Mouse (Mus musculus) layer of hippocampus, adult 9-10 months (tissue): ENCODE results near the gene Msantd3.

Experiments
- DNase-seq: peaks from one replicate; pipeline ENCODE4 v3.0.0; 2022; ENCODE audit warnings: low spot score

Msantd3 gene

DNA sequence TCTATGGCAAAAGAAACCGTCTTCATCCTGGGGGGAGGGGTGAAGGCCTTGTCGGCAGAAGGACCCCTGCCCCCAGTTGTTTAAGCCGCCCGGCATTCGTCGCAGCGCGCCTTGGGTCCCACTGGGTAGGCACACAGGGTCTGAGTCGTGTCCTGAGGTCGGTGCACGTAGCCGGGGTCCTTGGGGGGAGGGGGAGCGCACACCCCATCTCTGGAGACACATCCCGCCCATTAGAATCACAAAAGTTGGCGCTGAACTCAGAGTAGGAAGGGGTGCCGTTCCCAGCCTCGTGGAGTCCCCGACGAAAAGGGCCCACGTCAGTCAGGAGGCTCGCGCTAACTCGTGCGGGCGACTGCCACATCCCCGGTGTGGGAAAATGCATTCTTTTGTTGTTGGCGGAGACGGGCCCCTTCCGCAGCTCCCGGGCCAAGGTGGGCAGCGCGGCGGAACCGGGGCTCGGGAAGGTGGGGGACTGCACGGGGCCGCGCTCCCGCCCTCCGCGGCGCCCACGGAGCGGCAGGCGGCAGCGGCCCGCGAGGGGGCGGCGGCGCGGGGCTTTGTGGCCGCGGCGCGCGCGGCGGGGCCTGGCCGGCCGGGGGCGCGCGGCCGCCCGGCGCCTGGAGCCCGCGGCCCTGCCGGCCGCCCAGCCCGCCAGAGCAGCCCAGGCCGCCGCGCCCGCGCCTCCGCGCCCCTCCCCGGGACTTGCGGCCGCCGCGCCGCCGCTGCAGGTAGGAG lies at the start of gene Msantd3:
Gene Msantd3 (plus strand): TSS at position 95 of the 735 bp plus-strand sequence.
- DNase-seq, result no peak

DNA sequence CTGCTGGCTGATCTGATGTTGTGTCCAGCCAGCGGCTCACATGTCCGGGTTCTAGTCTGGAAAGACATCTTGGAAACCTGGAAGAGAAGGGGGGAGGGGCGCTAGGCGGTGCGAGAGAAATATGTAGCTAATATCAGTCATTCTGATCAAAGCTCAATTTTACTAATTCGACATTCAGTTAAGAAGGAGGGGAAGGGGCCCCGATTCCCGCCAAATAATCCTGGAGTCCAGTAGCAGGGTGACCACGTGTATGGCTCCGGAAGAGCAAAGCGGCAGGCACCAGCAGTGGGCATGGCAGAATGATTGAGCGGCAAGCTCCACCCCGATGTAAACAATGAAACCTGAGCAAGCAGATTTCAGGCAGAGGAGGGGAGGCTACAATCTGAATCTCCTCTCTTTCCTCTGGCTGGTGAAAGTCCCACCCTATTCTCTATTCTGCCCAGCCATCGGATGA lies 48.4 kb upstream of the Msantd3 start:
- DNase-seq, result no peak

DNA sequence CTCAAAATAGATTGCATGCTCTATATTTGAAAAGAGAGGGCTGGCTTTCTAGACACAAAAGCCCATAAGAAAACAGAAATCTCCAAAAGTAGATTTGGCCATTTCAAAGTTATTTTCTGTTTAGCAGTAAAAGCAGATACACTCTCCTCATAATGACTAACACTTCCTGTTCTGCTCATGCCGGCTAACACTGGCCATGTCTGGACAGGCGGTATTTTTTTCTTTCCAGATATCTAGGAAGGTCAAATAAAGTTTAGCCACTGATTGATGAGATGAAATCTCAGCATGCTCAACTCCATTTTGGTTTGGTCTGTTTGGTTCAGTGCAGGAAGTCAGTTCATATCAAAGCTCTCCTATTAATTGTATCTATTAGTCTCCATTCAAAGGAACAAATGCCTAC lies 47.2 kb upstream of the Msantd3 start:
- no peak for DNase-seq

DNA sequence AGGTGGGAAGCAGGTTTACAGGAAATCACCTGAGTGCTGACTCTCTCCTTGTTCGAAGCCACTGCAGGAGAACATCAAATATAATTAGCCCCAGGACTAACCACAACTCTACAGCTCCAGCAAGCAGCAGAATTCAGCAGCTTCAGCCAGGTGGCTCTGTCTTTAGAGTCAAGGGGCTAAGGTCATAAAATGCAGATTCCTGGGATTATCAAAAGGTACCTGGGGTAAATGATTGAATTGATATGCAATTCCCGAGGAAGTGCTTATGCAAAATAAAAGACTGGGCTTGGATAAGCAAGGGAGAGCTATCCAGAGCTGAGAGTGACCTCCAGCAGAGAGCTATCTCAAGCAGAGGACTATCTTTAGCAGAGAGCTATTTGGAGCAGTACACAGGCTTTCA lies 28.9 kb upstream of the Msantd3 start:
- no peak for DNase-seq

DNA sequence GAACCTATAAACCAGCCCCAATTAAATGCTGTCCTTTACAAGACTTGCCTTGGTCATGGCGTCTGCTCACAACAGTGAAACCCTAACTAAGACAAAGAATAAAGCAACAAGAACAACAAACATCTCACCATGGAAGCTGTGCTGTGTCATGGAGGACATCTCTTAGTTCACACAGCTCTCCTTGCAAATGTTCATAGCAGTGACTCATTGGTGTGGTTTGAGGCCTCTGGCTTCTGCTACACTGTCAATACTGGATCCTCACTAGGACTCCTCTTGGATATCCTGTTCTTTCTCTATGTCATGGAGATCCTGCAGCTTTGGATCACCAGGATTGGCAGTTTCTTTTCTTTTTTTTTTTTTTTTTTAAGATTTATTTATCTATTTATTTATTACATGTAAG lies 10.2 kb upstream of the Msantd3 start:
- no peak for DNase-seq

DNA sequence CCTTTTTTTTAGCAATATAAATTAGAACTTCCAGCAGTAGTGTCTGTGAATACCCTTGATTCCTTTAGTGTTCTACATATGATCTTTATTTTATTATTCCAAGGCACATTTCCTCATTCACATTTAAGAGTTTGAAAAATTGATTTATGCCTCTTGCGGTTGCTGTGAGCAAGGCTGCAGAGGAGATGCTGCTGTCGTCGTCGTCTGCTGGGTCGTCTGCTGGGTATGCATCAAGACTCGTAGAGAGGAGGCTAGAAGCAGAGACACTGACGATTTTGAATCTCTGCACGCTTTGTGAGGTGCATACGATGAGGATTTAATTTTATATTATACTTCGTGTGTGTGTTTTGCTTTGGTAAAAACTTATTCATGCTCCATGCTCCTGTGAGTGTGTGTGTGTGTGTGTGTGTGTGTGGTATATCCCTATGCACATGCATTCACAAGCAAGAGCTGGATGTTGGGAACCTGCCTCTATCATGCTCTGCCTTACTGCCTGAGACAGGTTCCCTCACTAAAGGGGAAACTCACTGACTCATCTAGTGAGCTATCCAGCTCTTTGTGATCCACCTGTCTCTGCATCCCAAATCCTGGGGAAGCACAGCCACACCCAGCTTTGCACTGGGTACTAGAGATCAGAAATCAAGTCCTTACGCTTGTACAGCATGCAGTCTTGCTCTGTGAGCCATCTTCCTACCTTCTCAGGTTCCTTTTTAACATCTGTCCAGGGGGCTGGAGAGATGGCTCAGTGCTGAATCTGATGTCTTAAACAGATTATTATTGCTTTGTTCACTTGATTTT lies 7.7 kb upstream of the Msantd3 start:
- no peak for DNase-seq

DNA sequence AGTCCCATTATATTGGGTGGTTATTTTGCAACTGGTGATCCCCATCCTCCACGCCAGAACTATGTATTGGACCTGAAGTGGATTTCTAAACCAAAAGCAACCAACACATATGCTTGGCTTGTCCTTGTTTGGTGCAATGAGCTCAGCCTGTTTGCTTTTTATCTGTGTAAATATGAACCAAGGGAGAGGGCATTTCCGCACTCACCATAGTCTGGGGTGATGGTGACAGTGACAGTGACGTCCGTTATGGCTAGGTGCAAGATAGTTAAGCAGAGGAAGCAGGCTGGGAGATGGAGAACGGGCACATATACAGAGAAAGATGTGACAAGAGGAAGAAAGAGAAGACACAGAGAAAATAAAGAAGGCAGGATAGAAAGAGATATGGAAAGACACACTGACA lies 3.5 kb upstream of the Msantd3 start:
- no peak for DNase-seq

DNA sequence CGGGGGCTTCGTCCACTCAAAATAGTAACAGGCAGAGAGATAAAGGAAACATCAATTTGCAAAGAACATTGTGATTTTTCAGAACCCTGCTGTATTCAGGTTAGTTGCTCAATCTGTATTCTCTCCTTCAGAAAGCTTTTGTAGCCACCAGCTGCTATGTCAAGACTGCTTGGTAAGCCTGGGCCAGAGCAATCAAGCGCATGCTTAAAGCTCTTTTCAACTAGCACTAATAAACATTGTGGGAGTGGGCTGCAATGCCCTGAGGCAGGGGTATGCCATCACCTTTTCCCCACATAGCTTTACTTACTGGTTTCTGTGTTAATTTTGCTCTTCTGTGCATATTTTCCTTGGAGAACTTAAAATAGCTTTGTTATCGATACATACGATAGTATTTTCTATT lies 2.7 kb upstream of the Msantd3 start:
- DNase-seq, result no peak

DNA sequence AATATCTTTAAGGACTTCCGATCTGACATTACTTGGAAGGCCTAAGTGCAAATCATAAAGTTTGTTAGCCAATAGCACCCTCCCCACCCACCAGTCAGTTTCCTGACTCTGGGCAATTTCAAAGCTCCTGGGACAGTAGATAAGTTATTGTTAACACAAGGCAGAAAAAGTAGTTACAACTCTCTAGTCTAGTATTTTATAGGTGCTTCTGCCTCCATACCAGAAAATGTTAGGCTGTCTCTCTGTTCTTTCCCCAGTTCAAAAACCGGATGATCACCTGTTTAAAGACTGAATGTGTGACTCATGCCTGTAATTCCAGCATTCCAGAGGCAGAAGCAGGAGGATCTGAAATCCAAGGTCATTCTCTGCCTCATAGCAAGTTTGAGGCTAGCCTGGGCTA lies 1.2 kb upstream of the Msantd3 start:
- no peak for DNase-seq

DNA sequence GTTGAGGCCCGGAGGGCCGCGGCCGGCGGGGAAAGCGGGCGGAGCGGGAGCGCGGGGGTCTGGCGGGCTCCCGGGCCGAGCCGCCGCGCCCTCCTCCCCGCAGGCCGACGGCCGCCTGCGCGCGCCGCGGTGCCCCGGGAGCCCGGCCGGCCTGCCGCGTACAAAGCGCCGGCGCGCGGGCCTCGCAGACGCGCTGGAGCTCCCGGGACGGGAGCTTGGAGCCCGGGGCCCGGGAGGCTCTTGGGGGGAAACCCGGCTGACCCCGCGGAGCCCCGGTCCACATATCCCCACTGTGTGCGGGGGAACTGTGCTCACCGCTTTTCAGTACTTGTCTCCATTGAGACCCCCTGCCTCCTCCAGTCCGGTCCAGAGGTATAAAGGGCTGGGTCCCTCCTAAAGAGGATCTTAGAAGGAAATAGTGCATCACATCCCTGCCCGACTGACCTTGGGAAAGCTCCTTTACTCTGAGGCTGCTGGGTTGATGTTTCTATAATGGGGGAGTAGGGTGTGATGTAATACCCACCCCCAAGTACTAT lies 909 bp downstream of the Msantd3 start:
- DNase-seq, result no peak

DNA sequence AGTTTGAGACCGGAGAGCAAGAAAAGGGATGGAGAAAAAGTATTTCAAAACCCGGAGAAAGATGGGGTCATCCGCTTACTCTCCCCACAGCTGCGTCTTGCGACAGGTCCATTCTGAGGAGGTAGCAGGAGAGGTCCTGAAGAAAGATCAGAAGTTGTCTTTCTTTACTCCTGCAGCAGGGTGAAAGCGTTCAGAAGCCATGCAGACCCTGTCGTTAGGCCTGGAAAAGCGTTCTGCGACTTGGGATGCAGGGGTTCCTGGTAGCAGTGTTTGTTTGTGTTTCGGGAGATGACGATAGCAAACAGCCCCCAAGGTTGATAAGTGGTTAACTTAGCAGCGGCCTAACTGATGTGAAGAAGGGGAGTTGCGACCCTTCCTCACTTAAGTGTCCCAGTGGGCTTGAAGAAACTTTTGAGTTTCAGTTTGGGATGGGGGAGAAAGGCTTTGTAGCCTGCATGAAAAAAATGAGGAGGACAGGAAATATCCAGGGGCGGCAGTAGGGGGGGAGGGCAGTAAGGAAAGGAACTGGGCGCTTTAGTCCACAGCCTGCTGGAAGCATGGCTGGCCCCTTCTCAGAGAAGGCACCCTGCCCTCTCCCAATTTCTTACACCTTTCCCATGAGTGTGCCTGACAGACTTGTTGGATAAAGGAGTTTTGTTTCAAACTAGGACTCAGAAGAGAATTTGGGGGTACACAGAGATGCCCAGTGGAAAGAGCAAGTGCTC lies 2.0 kb downstream of the Msantd3 start:
- DNase-seq, result no peak

DNA sequence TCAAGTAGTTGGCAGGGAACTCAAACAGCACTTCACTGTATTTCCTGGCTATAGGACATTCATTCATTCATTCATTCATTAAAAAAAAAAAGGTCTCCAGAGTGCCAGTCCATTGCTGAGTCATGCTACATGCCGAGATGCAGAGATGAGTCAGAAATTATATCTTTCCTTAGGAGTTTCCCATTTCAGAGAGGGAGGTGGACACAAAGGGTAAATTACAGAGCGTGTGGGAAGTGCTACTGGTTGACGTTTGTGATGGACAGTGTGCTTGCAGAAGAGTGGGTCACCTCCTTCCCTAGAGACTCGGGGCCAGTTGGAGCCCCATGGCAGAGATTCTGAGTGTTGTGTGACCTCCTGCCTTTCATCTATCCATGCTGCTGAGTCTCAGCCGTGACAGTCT lies 2.6 kb downstream of the Msantd3 start:
- no peak for DNase-seq

DNA sequence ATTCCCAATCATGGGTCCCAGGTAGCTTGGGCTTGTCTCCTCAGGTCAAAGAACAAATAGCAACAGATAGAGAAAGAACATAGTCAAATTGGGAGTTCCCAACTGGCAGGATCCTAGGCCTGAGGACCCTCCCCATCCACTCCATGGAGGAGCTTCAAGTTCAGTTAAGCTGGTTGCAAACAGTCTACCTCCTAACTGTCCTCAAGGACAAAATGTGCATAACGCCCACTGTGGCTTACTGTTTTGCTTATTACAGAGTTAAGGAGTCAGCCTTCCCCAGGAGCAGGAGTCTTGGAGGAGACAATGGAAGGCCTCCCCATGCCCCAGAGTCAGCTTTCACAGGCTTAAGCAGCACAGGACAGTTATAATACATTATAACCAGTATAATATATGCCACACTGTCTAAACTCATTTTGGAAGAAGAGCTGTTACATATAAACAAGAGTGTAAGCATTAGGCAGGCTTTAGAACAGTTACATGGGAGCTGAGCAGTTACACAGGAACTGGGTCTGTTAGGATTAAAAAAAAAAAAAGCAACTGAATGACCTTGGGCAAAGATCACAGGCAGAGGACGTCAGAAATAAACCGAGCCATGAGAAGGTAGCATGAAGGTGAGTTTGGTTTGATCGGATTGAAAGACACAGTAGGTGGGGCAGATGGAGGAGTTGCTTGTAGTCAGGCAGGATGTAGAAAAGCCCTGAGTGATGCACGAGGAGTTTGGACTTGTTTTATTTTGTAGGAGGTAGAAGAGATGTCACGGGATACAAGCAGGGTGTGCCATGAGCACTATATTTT lies 3.5 kb downstream of the Msantd3 start:
- DNase-seq, result no peak

DNA sequence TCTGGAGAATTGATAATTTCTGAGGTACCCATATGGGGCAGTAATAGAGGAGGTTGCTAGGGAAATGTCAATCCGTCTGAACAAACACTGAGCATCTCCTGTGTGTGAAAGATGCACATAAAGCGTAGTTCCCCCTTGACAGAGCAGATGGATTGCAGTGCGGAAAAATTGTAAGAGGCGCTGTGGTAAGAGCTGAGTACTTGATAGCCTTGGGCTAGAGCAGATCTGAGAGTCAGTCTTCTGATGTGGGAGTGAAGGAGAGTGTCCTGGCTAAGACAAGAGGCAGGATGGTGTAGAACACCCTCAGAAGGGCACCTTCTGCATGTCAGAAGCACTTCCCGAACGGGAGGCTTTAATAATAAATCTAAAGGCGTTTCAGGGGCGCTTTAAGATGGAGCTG lies 4.4 kb downstream of the Msantd3 start:
- no peak for DNase-seq

DNA sequence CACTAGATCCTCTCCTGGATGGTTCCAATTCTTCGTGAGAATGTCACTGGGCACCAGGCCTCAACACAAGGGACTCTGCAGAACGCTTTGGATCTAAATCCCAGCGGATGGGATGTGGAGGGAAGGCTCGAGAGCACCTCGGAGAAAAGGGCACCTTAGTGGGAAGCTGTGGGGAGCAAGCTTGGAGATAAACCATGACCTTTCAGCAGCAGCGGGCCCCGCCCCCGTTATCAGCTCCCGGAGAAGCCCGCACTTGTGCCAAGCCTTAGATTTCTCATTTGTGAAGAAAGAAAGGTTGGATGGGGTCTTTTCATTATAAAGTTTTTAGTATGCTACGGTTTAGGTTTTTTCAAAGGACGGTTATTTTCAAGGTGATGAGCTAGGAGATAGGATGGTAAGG lies 6.2 kb downstream of the Msantd3 start:
- no peak for DNase-seq

DNA sequence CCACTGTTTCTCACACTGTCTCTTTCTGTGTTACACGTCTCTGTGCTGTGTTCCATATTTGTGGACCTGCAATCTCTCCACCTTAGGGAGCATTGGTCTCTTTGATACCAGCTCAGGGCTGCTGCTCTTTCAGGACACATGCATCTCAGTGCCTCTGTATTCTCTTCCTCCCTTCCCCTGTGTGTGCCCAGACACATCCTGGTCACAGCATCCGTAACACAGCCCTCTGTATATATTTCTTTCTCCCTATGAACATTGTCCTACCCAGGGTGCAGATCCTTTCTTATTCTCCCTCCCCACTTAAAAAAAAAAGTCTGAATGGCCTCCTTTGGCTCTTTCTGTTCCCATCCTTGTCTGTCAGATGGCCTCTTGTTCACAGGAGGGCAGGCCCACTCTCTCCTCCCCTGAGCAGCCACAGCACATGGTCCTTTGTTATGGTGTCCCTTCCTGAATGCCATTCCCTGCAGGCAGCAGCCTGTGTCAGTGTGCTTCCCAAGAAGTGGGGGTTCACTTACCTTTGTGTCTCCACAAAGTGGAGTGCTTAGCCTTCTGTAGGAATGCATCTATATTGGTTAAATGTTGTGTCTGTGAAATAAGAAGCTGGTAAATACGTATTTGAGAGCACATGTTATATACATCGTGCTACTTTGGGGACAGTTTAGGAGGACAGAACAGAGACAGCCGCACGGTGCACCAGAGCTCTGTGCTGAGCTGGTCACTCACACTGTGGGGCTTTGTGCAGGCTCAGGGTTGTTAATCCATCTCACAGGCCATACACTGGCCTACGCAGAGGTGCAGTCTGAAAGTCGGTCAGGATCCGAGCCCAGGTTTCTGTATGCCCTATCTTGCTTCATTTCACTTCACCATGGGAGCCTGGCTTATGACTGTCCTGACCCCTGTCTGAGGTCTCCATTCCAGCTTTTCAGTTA lies 7.1 kb downstream of the Msantd3 start:
- DNase-seq, result no peak

DNA sequence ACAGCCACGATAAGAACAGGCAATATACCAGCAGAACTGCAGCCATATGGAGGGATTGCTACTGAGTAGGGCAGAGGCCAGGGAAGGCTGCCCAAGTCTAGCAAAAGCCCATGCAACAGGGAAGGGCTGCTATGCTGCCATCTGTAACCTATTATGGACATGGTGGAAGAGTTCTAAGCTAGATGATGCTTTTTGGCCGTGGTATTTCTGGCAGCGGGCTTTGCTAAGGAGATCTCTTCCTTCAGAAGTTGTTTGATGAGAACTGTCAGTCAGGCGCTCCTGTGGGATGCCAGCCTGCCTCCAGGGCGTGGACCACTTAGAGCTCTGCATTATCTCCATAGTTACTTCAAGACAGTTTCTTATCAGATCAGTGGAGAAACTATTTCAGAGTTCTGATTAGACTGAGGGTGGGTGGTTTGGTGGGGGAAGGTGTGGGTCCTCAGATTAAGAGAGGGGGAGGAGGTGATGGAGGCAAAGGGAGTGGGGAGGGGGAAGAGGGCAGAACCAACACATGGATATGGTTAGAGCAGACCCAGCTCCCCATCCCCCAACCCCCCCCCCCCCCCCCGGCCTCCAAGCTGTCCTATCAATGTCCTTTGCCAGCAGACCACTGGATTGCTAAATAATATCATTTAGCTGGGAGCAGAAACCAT lies 8.8 kb downstream of the Msantd3 start:
- DNase-seq, result no peak

DNA sequence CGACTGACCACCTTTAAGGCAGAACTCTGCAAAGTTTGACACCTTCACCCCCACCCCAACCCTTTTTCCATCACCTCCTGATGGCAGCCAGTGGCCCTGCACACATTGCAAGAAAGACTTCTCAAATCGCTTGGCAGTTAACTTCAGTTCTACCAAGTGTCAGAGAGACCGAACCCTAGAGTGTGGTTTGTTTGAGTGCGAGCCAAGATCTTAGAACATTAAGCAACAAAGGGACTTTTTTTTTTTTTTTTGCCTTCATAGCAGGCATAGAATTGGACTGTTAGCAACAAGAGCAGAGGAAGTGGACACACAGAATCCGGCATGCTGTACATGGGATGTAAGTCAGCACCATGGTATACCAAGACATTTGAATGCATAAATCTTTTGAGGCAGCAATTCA lies 9.9 kb downstream of the Msantd3 start:
- DNase-seq, result no peak

DNA sequence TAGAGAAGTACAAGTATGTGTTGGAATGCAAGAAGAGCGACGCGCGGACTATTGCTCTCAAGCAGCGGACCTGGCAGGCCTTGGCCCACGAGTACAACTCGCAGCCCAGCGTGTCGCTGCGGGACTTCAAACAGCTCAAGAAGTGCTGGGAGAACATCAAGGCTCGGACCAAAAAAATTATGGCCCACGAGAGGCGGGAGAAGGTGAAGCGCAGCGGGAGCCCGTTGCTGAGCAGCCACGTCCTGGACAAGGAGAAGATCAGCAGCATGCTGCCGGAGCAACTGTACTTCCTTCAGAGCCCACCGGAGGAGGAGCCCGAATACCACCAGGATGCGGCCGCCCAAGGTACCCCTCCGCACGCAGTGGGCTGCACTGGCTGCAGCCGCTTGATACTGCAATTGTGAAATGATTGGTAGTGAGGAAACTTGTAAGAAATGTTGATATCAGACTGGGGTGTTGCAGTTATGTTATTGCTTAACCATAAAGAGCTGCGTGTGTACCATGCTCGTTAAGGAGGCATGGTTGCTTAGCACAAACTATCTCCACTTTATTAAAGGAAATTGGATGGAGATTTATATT lies 12.8 kb downstream of the Msantd3 start:
- no peak for DNase-seq

DNA sequence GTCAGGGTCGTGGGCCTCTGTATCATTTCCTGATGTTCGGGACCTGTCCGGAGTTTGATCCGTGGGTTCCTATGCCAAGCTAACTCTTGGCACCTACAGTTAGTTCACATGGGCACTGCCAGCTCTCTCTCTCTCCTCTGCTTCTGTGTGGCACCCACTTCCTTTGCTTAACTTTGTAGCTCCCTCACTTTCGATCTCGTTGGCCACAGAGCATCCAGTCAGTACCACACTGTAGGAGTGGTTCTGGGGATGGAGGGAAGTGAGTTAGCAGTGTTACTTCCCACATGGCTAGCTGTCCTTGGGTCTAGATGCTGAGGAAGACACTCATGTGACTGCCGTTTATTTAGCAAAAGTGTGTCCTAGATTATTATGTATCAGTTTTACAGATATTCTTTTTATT lies 14.4 kb downstream of the Msantd3 start:
- no peak for DNase-seq
